Mouse (Mus musculus) adipocyte (in vitro differentiated cells): ENCODE results near the gene Prl4a1.
"Not testable (repeated sequence)": the region's sequence is repeated elsewhere in the genome, so short reads cannot be mapped to it uniquely, and the experiment has no call there.

Source experiments
- DNase-seq: peaks from one replicate; pipeline ENCODE4 v3.0.0-alpha.2; 2016; ENCODE audit warnings: low spot score

Prl4a1 gene

GRCm38 (mm10) chr13:28015912-28016311 is at the start of gene Prl4a1:
Gene Prl4a1, plus strand, starts transcription at chr13:28016212.
- no peak for DNase-seq

- no peak for DNase-seq
These were observed 43.1 kb upstream of the Prl4a1 start for GRCm38 (mm10) chr13:27972931-27973330.

GRCm38 (mm10) chr13:27974281-27974680 is 41.7 kb upstream of the Prl4a1 start:
- DNase-seq = not testable (repeated sequence)

DNA sequence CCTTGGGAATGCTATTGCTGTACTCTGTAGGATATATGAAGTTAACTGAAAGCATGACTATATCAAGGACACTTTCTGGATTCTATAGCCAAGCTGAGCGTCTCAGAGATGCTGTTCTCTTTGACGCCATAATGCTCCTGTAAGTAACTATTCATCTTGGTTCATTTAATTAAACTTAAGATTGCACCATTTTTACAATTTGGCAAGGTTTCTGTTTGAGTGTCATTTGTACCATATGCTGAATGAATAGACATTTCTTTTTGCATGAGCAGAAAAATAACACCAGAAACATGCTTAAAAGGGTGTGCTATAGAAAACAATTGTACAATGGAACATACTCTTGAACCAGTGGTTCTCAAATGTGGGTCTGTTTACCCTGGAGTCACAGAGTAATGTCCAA is 38.4 kb upstream of the Prl4a1 start:
- DNase-seq = no peak

GRCm38 (mm10) chr13:27996557-27996956 is 19.5 kb upstream of the Prl4a1 start:
- not testable (repeated sequence) for DNase-seq

DNA sequence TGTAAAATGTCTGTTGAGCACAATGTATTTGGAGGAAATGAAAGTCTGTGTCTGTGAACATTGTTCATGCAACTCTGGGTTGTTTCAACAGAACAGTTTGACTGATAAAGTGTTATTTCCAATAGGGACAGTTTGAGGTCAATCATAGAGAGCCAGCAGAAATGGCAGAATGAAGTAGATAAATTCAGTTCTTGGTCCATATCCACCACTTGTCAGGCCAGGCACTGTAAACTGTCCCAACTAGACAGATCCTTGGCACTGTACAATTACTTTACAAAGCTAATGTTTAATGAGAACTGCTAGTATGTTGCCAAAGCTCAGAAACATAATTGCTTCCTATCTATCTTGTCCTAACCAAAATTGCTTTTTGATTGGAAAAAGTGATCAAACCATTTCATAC is 13.3 kb downstream of the Prl4a1 start:
- DNase-seq = peak; percentile 19

- no peak for DNase-seq
These were observed 53.3 kb downstream of the Prl4a1 start for GRCm38 (mm10) chr13:28069315-28069714.
